Mouse (Mus musculus): Measurements from ENCODE around the gene AI182371. TPM values are rescaled to one million over a fixed set of nuclear protein-coding genes. Genes with fewer than 3 reads are reported as not detected.

The AI182371 gene
- polyA plus RNA-seq, 1 experiment, result 0.93 TPM

GRCm38 (mm10) chr2:35087418-35087817, 13.9 kb downstream of the AI182371 start:
- TF ChIP-seq EP300 (IDR thresholded peaks at IDR 0.05; ENCODE audit: insufficient read depth, low read depth, low read length), result no peak
- no peak for TF ChIP-seq POLR2A (IDR thresholded peaks at IDR 0.05; ENCODE audit: insufficient read depth, low read length)
- TF ChIP-seq CTCF (IDR thresholded peaks at IDR 0.05; ENCODE audit: low read depth, low read length), result no peak
- no peak overlapping the region for H3K9ac ChIP-seq (ENCODE audit: low read depth, poor library complexity, severe bottlenecking)
- no peaks in the 10 kb centered on the region for H3K4me1 ChIP-seq (ENCODE audit: control insufficient read depth, insufficient read depth, low read length)
- no peaks in the 10 kb centered on the region for H3K36me3 ChIP-seq (ENCODE audit: control insufficient read depth, insufficient read depth, low read length, poor library complexity, severe bottlenecking)
- H3K27ac ChIP-seq (ENCODE audit: insufficient read depth, low read length), result no peak overlapping the region
- no peak overlapping the region for H3K4me3 ChIP-seq (ENCODE audit: low read depth, low read length)
- H3K9me3 ChIP-seq (replicated peaks; ENCODE audit: control insufficient read depth, insufficient read depth, low read length, poor library complexity, severe bottlenecking), result no peaks in the 10 kb centered on the region
- H3K27me3 ChIP-seq (ENCODE audit: control insufficient read depth, insufficient read depth, low read length, poor library complexity, severe bottlenecking), result no peaks in the 10 kb centered on the region

GRCm38 (mm10) chr2:35079166-35079565, 22.2 kb downstream of the AI182371 start:
- Histone ChIP-seq H3K4me1 (ENCODE audit: control insufficient read depth, insufficient read depth, low read length) (no peaks in the 10 kb centered on the region), H3K9ac (ENCODE audit: low read depth, poor library complexity, severe bottlenecking) (no peak overlapping the region), H3K36me3 (ENCODE audit: control insufficient read depth, insufficient read depth, low read length, poor library complexity, severe bottlenecking) (no peaks in the 10 kb centered on the region), H3K9me3 (replicated peaks; ENCODE audit: control insufficient read depth, insufficient read depth, low read length, poor library complexity, severe bottlenecking) (no peaks in the 10 kb centered on the region), H3K4me3 (ENCODE audit: low read depth, low read length) (no peak overlapping the region), H3K27me3 (ENCODE audit: control insufficient read depth, insufficient read depth, low read length, poor library complexity, severe bottlenecking) (no peaks in the 10 kb centered on the region), H3K27ac (ENCODE audit: insufficient read depth, low read length) (no peak overlapping the region)
- TF ChIP-seq CTCF (IDR thresholded peaks at IDR 0.05; ENCODE audit: low read depth, low read length), result no peak
- TF ChIP-seq POLR2A (IDR thresholded peaks at IDR 0.05; ENCODE audit: insufficient read depth, low read length), result no peak
- no peak for TF ChIP-seq EP300 (IDR thresholded peaks at IDR 0.05; ENCODE audit: insufficient read depth, low read depth, low read length)

- no peak overlapping the region for H3K4me3 ChIP-seq (ENCODE audit: low read depth, low read length)
- 0 out of 2 replicates have a peak, but pooled peaks cover 3% of the 10 kb centered on the region for H3K9me3 ChIP-seq (replicated peaks; ENCODE audit: control insufficient read depth, insufficient read depth, low read length, poor library complexity, severe bottlenecking)
- no peaks in the 10 kb centered on the region for H3K4me1 ChIP-seq (ENCODE audit: control insufficient read depth, insufficient read depth, low read length)
- H3K27me3 ChIP-seq (ENCODE audit: control insufficient read depth, insufficient read depth, low read length, poor library complexity, severe bottlenecking), result no peaks in the 10 kb centered on the region
- TF ChIP-seq EP300 (IDR thresholded peaks at IDR 0.05; ENCODE audit: insufficient read depth, low read depth, low read length), result no peak
- TF ChIP-seq POLR2A (IDR thresholded peaks at IDR 0.05; ENCODE audit: insufficient read depth, low read length), result no peak
- no peak for TF ChIP-seq CTCF (IDR thresholded peaks at IDR 0.05; ENCODE audit: low read depth, low read length)
- H3K27ac ChIP-seq (ENCODE audit: insufficient read depth, low read length), result no peak overlapping the region
- H3K9ac ChIP-seq (ENCODE audit: low read depth, poor library complexity, severe bottlenecking), result no peak overlapping the region
- no peaks in the 10 kb centered on the region for H3K36me3 ChIP-seq (ENCODE audit: control insufficient read depth, insufficient read depth, low read length, poor library complexity, severe bottlenecking)
These were observed 27.0 kb downstream of the AI182371 start for GRCm38 (mm10) chr2:35074328-35074727.

GRCm38 (mm10) chr2:35072547-35072946, 28.8 kb downstream of the AI182371 start:
- TF ChIP-seq POLR2A (IDR thresholded peaks at IDR 0.05; ENCODE audit: insufficient read depth, low read length), result no peak
- TF ChIP-seq EP300 (IDR thresholded peaks at IDR 0.05; ENCODE audit: insufficient read depth, low read depth, low read length), result no peak
- no peak for TF ChIP-seq CTCF (IDR thresholded peaks at IDR 0.05; ENCODE audit: low read depth, low read length)
- H3K4me3 ChIP-seq (ENCODE audit: low read depth, low read length), result no peak overlapping the region
- no peak overlapping the region for H3K27ac ChIP-seq (ENCODE audit: insufficient read depth, low read length)
- H3K9ac ChIP-seq (ENCODE audit: low read depth, poor library complexity, severe bottlenecking), result no peak overlapping the region
- no peaks in the 10 kb centered on the region for H3K36me3 ChIP-seq (ENCODE audit: control insufficient read depth, insufficient read depth, low read length, poor library complexity, severe bottlenecking)
- no peaks in the 10 kb centered on the region for H3K4me1 ChIP-seq (ENCODE audit: control insufficient read depth, insufficient read depth, low read length)
- H3K9me3 ChIP-seq (replicated peaks; ENCODE audit: control insufficient read depth, insufficient read depth, low read length, poor library complexity, severe bottlenecking), result 0 out of 2 replicates have a peak, but pooled peaks cover 3% of the 10 kb centered on the region
- H3K27me3 ChIP-seq (ENCODE audit: control insufficient read depth, insufficient read depth, low read length, poor library complexity, severe bottlenecking), result no peaks in the 10 kb centered on the region

- no peaks in the 10 kb centered on the region for H3K36me3 ChIP-seq (ENCODE audit: control insufficient read depth, insufficient read depth, low read length, poor library complexity, severe bottlenecking)
- 0 out of 2 replicates have a peak, but pooled peaks cover 3% of the 10 kb centered on the region for H3K9me3 ChIP-seq (replicated peaks; ENCODE audit: control insufficient read depth, insufficient read depth, low read length, poor library complexity, severe bottlenecking)
- no peaks in the 10 kb centered on the region for H3K27me3 ChIP-seq (ENCODE audit: control insufficient read depth, insufficient read depth, low read length, poor library complexity, severe bottlenecking)
- H3K4me1 ChIP-seq (ENCODE audit: control insufficient read depth, insufficient read depth, low read length), result no peaks in the 10 kb centered on the region
- no peak for TF ChIP-seq CTCF (IDR thresholded peaks at IDR 0.05; ENCODE audit: low read depth, low read length)
- TF ChIP-seq EP300 (IDR thresholded peaks at IDR 0.05; ENCODE audit: insufficient read depth, low read depth, low read length), result no peak
- no peak for TF ChIP-seq POLR2A (IDR thresholded peaks at IDR 0.05; ENCODE audit: insufficient read depth, low read length)
- no peak overlapping the region for H3K9ac ChIP-seq (ENCODE audit: low read depth, poor library complexity, severe bottlenecking)
- no peak overlapping the region for H3K27ac ChIP-seq (ENCODE audit: insufficient read depth, low read length)
- H3K4me3 ChIP-seq (ENCODE audit: low read depth, low read length), result no peak overlapping the region
These were observed 31.1 kb downstream of the AI182371 start for GRCm38 (mm10) chr2:35070275-35070674.

- no peak overlapping the region for H3K4me3 ChIP-seq (ENCODE audit: low read depth, low read length)
- TF ChIP-seq CTCF (IDR thresholded peaks at IDR 0.05; ENCODE audit: low read depth, low read length) (no peak), POLR2A (IDR thresholded peaks at IDR 0.05; ENCODE audit: insufficient read depth, low read length) (no peak), EP300 (IDR thresholded peaks at IDR 0.05; ENCODE audit: insufficient read depth, low read depth, low read length) (no peak)
- no peak overlapping the region for H3K9ac ChIP-seq (ENCODE audit: low read depth, poor library complexity, severe bottlenecking)
- no peaks in the 10 kb centered on the region for H3K36me3 ChIP-seq (ENCODE audit: control insufficient read depth, insufficient read depth, low read length, poor library complexity, severe bottlenecking)
- no peak overlapping the region for H3K27ac ChIP-seq (ENCODE audit: insufficient read depth, low read length)
- no peaks in the 10 kb centered on the region for H3K27me3 ChIP-seq (ENCODE audit: control insufficient read depth, insufficient read depth, low read length, poor library complexity, severe bottlenecking)
- H3K4me1 ChIP-seq (ENCODE audit: control insufficient read depth, insufficient read depth, low read length), result no peaks in the 10 kb centered on the region
- H3K9me3 ChIP-seq (replicated peaks; ENCODE audit: control insufficient read depth, insufficient read depth, low read length, poor library complexity, severe bottlenecking), result 0 out of 2 replicates have a peak, but pooled peaks cover 3% of the 10 kb centered on the region
These were observed 32.2 kb downstream of the AI182371 start for GRCm38 (mm10) chr2:35069124-35069523.

All from ES-Bruce4 (cell line).